Mouse (Mus musculus): ENCODE results near the gene Gpld1. TPM values are rescaled to one million over a fixed set of nuclear protein-coding genes. Genes with fewer than 3 reads are reported as not detected.

Gpld1 gene
- polyA plus RNA-seq, 1 experiment from 2014 or later: 0.56 TPM

DNA sequence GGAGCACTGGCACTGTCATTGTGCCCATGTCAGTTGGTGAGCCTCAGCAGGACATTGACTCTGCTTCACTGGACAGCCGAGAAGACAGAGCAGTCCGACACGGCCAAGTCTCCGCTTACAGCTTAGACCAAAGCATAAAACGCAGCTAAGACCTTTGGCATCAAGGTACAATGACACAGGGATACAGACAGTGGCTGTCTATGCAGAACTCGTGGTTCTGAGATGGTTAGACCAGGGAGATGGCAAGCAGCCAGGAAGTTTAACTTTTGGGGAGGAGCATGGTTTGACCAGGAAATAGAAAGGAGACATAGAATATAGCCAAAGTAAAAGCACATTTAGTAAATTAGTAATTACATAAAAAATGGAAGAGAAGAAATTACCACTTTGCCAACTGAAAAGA, 46.1 kb downstream of the Gpld1 start:
- H3K9ac ChIP-seq (replicated peaks; ENCODE audit: low read depth): no peak overlapping the region
- ATAC-seq: no peak

DNA sequence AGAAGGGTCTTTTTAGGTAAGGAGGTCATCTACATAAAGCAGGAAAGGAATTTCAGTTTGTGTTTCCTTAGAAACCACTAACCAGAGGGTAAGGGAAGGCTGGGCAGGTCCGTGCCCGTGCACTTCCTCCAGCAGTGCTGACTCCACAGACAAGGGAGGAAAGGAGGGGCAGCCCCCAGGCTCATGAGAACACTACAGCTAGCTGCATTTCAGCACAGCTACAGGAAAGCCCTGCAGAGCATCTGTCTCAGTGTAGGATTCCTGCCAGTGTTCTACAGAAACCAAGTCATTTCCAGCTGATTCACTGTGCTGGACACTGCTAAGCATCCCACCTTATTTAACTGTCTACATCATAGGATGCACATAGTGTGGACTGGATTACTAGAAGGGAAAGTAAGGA, 50.2 kb downstream of the Gpld1 start:
- no peak overlapping the region for H3K4me3 ChIP-seq (ENCODE audit: low read depth, low read length)
- no peaks in the 10 kb centered on the region for H3K9me3 ChIP-seq (ENCODE audit: low read length)
- ATAC-seq (peak; percentile 31; the same call in 1 of the 2 replicates), DNase-seq (ENCODE audit: low spot score) (no peak)
- H3K27ac ChIP-seq (ENCODE audit: low read length): no peak overlapping the region
- H3K27me3 ChIP-seq (replicated peaks; ENCODE audit: insufficient read depth, low read length): no peaks in the 10 kb centered on the region
- peaks cover 37% of the 10 kb centered on the region for H3K36me3 ChIP-seq (ENCODE audit: insufficient read depth, low read length)
- H3K4me2 ChIP-seq (replicated peaks; ENCODE audit: low read depth, low read length): no peak overlapping the region
- no peaks in the 10 kb centered on the region for H3K4me1 ChIP-seq (ENCODE audit: insufficient read depth, low read depth, low read length)
- no peak overlapping the region for H3K9ac ChIP-seq (replicated peaks; ENCODE audit: low read depth)
- WGBS: 17% methylated on average over 2 of the region's 2 CpGs
- TF ChIP-seq EP300 (IDR thresholded peaks at IDR 0.05) (no peak), CTCF (IDR thresholded peaks at IDR 0.05) (no peak)

More for the DNA sequence above, 46.1 kb downstream of the Gpld1 start:
- Histone ChIP-seq H3K9me3 (ENCODE audit: low read length) (no peaks in the 10 kb centered on the region), H3K27ac (ENCODE audit: low read length) (no peak overlapping the region), H3K27me3 (replicated peaks; ENCODE audit: insufficient read depth, low read length) (no peaks in the 10 kb centered on the region), H3K4me3 (ENCODE audit: low read depth, low read length) (no peak overlapping the region), H3K36me3 (ENCODE audit: insufficient read depth, low read length) (0 out of 2 replicates have a peak, but pooled peaks cover 6% of the 10 kb centered on the region), H3K4me2 (replicated peaks; ENCODE audit: low read depth, low read length) (no peak overlapping the region), H3K4me1 (ENCODE audit: insufficient read depth, low read depth, low read length) (no peaks in the 10 kb centered on the region)
- WGBS: 74% methylated on average over 6 of the region's 6 CpGs
- no peak for DNase-seq (ENCODE audit: low spot score)
- TF ChIP-seq CTCF (IDR thresholded peaks at IDR 0.05) (no peak), EP300 (IDR thresholded peaks at IDR 0.05) (no peak)

GRCm38 (mm10) chr13:24999538-24999937, 56.6 kb downstream of the Gpld1 start:
- H3K9me3 ChIP-seq (ENCODE audit: low read length): no peaks in the 10 kb centered on the region
- H3K4me1 ChIP-seq (ENCODE audit: insufficient read depth, low read depth, low read length): no peaks in the 10 kb centered on the region
- TF ChIP-seq CTCF (IDR thresholded peaks at IDR 0.05): no peak
- TF ChIP-seq EP300 (IDR thresholded peaks at IDR 0.05): no peak
- no peak overlapping the region for H3K27ac ChIP-seq (ENCODE audit: low read length)
- H3K36me3 ChIP-seq (ENCODE audit: insufficient read depth, low read length): peaks cover 50% of the 10 kb centered on the region
- ATAC-seq: no peak
- H3K27me3 ChIP-seq (replicated peaks; ENCODE audit: insufficient read depth, low read length): no peaks in the 10 kb centered on the region
- 78% methylated on average over 2 of the region's 2 CpGs for WGBS
- no peak for DNase-seq (ENCODE audit: low spot score)
- no peak overlapping the region for H3K4me2 ChIP-seq (replicated peaks; ENCODE audit: low read depth, low read length)
- H3K4me3 ChIP-seq (ENCODE audit: low read depth, low read length): no peak overlapping the region
- H3K9ac ChIP-seq (replicated peaks; ENCODE audit: low read depth): no peak overlapping the region

DNA sequence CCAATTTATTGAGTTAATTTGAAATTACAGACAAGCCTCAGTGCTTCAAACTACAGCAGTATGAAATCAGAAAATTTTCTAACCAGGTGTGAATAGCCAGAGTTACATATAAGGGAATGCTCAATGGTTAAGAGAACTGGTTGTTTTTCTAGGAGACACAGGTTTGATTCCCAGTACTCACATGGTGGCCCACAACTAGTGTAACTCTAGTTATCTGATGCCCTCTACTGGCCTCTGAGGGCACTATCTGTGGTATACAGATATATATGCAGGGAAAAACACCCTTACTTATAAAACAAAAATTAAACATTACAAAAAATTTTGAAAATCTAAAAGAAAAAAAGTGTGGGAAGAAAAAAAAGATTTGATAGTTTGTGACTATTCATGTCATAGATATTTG, 60.0 kb downstream of the Gpld1 start:
- no peak overlapping the region for H3K4me2 ChIP-seq (replicated peaks; ENCODE audit: low read depth, low read length)
- TF ChIP-seq CTCF (IDR thresholded peaks at IDR 0.05) (peak; percentile 33), EP300 (IDR thresholded peaks at IDR 0.05) (no peak)
- no peaks in the 10 kb centered on the region for H3K27me3 ChIP-seq (replicated peaks; ENCODE audit: insufficient read depth, low read length)
- DNase-seq (ENCODE audit: low spot score) (no peak), ATAC-seq (no peak)
- no peaks in the 10 kb centered on the region for H3K4me1 ChIP-seq (ENCODE audit: insufficient read depth, low read depth, low read length)
- H3K36me3 ChIP-seq (ENCODE audit: insufficient read depth, low read length): peaks cover 30% of the 10 kb centered on the region; the same call in 1 of the 2 replicates
- no peak overlapping the region for H3K27ac ChIP-seq (ENCODE audit: low read length)
- H3K9ac ChIP-seq (replicated peaks; ENCODE audit: low read depth): no peak overlapping the region
- no peak overlapping the region for H3K4me3 ChIP-seq (ENCODE audit: low read depth, low read length)
- H3K9me3 ChIP-seq (ENCODE audit: low read length): no peaks in the 10 kb centered on the region

GRCm38 (mm10) chr13:25007115-25007514, 64.2 kb downstream of the Gpld1 start:
- Histone ChIP-seq H3K9ac (replicated peaks; ENCODE audit: low read depth) (no peak overlapping the region), H3K4me3 (ENCODE audit: low read depth, low read length) (no peak overlapping the region), H3K27ac (ENCODE audit: low read length) (no peak overlapping the region), H3K27me3 (replicated peaks; ENCODE audit: insufficient read depth, low read length) (no peaks in the 10 kb centered on the region), H3K4me1 (ENCODE audit: insufficient read depth, low read depth, low read length) (no peaks in the 10 kb centered on the region), H3K9me3 (ENCODE audit: low read length) (no peaks in the 10 kb centered on the region), H3K36me3 (ENCODE audit: insufficient read depth, low read length) (peaks cover 21% of the 10 kb centered on the region; the same call in 1 of the 2 replicates), H3K4me2 (replicated peaks; ENCODE audit: low read depth, low read length) (no peak overlapping the region)
- DNase-seq (ENCODE audit: low spot score): no peak
- TF ChIP-seq CTCF (IDR thresholded peaks at IDR 0.05) (peak; percentile 57), EP300 (IDR thresholded peaks at IDR 0.05) (no peak)
- 81% methylated on average over 4 of the region's 8 CpGs for WGBS
- ATAC-seq: no peak

GRCm38 (mm10) chr13:25018316-25018715, 75.4 kb downstream of the Gpld1 start:
- DNase-seq (ENCODE audit: low spot score) (no peak), ATAC-seq (no peak)
- no peak overlapping the region for H3K27ac ChIP-seq (ENCODE audit: low read length)
- H3K27me3 ChIP-seq (replicated peaks; ENCODE audit: insufficient read depth, low read length): no peaks in the 10 kb centered on the region
- no peak overlapping the region for H3K4me3 ChIP-seq (ENCODE audit: low read depth, low read length)
- H3K4me1 ChIP-seq (ENCODE audit: insufficient read depth, low read depth, low read length): peaks cover 8% of the 10 kb centered on the region; the same call in 1 of the 2 replicates
- H3K4me2 ChIP-seq (replicated peaks; ENCODE audit: low read depth, low read length): no peak overlapping the region
- 77% methylated on average over 9 of the region's 9 CpGs for WGBS
- no peaks in the 10 kb centered on the region for H3K9me3 ChIP-seq (ENCODE audit: low read length)
- TF ChIP-seq CTCF (IDR thresholded peaks at IDR 0.05): no peak
- no peak for TF ChIP-seq EP300 (IDR thresholded peaks at IDR 0.05)
- H3K36me3 ChIP-seq (ENCODE audit: insufficient read depth, low read length): no peaks in the 10 kb centered on the region
- no peak overlapping the region; the same call in 1 of the 2 replicates for H3K9ac ChIP-seq (replicated peaks; ENCODE audit: low read depth)

All from lung, postnatal 0 days (tissue).